Mouse (Mus musculus) CH12.LX (cell line): ENCODE measurements around the gene Hemgn. TPM values are rescaled to one million over a fixed set of nuclear protein-coding genes. Genes with fewer than 3 reads are reported as not detected.

Experiments
- DNase-seq: peaks from one replicate; pipeline ENCODE4 v3.0.0-alpha.2; 2013; ENCODE audit errors: extremely low read depth
- H3K27ac ChIP-seq: 2 replicates; pipeline ENCODE4 v1.5.1; 2012; ENCODE audit warnings: low read depth, mild to moderate bottlenecking, control low read depth, moderate library complexity; ENCODE audit not compliant: insufficient read depth
- H3K27me3 ChIP-seq: replicated peaks from 2 replicates; pipeline ENCODE3; 2012; ENCODE audit warnings: inconsistent platforms
- H3K36me3 ChIP-seq, 2 experiments: replicated peaks in 1 of 2; 2 replicates each; pipeline versions ENCODE3 to v1.6.1; 2012; ENCODE audit warnings: inconsistent platforms in 1 of 2, low read length in 1 of 2, mild to moderate bottlenecking in 1 of 2, mixed read lengths in 1 of 2, moderate library complexity in 1 of 2; ENCODE audit not compliant: control insufficient read depth in 1 of 2, insufficient read depth in 1 of 2
- H3K4me1 ChIP-seq, 2 experiments: 2 replicates each; pipeline ENCODE4 v1.6.1; 2012; ENCODE audit warnings: inconsistent platforms in 1 of 2, moderate library complexity in 1 of 2; ENCODE audit not compliant: insufficient read depth in 2 of 2, control insufficient read depth in 1 of 2
- H3K4me2 ChIP-seq: 2 replicates; pipeline ENCODE4 v1.6.1; 2012; ENCODE audit warnings: low read depth, mild to moderate bottlenecking, control low read depth; ENCODE audit not compliant: poor library complexity, insufficient read depth, severe bottlenecking
- H3K4me3 ChIP-seq, 3 experiments: fragments of 150-350 bp in 1 of 3; sonication (generic) in 1 of 3; replicated peaks in 1 of 3; 2 replicates each; pipeline versions ENCODE3 to v1.5.1; 2011 to 2012; ENCODE audit warnings: low read depth in 2 of 3, low read length in 2 of 3, mild to moderate bottlenecking in 2 of 3, moderate library complexity in 2 of 3, control low read depth in 1 of 3, improper control_type of control experiment in 1 of 3, inconsistent platforms in 1 of 3, mixed read lengths in 1 of 3; ENCODE audit not compliant: poor library complexity in 1 of 3
- H3K79me2 ChIP-seq: replicated peaks from 2 replicates; pipeline ENCODE4 v1.6.1; 2012; ENCODE audit warnings: mild to moderate bottlenecking, moderate library complexity; ENCODE audit not compliant: control insufficient read depth, poor library complexity, insufficient read depth, severe bottlenecking; ENCODE audit errors: extremely low read depth
- H3K9ac ChIP-seq: 2 replicates; pipeline ENCODE4 v1.6.1; 2012; ENCODE audit warnings: low read depth, mild to moderate bottlenecking, control low read depth, moderate library complexity; ENCODE audit not compliant: insufficient read depth
- H3K9me3 ChIP-seq: replicated peaks from 2 replicates; pipeline ENCODE3; 2012; ENCODE audit warnings: low read length, inconsistent platforms, mixed read lengths
- BHLHE40 ChIP-seq: IDR thresholded peaks from 2 replicates; pipeline ENCODE4 v1.6.1; 2011; ENCODE audit warnings: mild to moderate bottlenecking, low read depth, low read length, improper control_type of control experiment
- CHD1 ChIP-seq: IDR thresholded peaks from 2 replicates; pipeline ENCODE4 v1.6.1; 2012; ENCODE audit warnings: low read depth, low read length, improper control_type of control experiment, inconsistent platforms
- CHD2 ChIP-seq: IDR thresholded peaks from 2 replicates; pipeline ENCODE4 v1.6.1; 2011; ENCODE audit warnings: low read length, improper control_type of control experiment
- CTCF ChIP-seq, 2 experiments: IDR thresholded peaks in 1 of 2; conservative IDR thresholded peaks in 1 of 2; 2 replicates each; pipeline ENCODE4 v1.5.1; 2011 to 2012; ENCODE audit warnings: low read depth in 2 of 2, low read length in 2 of 2, improper control_type of control experiment in 1 of 2, inconsistent platforms in 1 of 2, mild to moderate bottlenecking in 1 of 2, moderate library complexity in 1 of 2
- EP300 ChIP-seq: IDR thresholded peaks from 2 replicates; pipeline ENCODE4 v1.6.1; 2011; ENCODE audit warnings: low read length, improper control_type of control experiment
- ETS1 ChIP-seq: conservative IDR thresholded peaks from 2 replicates; pipeline ENCODE4 v1.6.1; 2012; ENCODE audit warnings: low read depth, mild to moderate bottlenecking, inconsistent platforms, low read length, improper control_type of control experiment, moderate library complexity
- IRF4 ChIP-seq: IDR thresholded peaks from 2 replicates; pipeline ENCODE4 v1.6.1; 2014; ENCODE audit warnings: low read depth, mild to moderate bottlenecking, inconsistent platforms, low read length, improper control_type of control experiment
- JUN ChIP-seq: IDR thresholded peaks from 2 replicates; pipeline ENCODE4 v1.6.1; 2011; ENCODE audit warnings: low read depth, mild to moderate bottlenecking, low read length, improper control_type of control experiment, moderate library complexity; ENCODE audit not compliant: insufficient read depth
- JUND ChIP-seq: conservative IDR thresholded peaks from 2 replicates; pipeline ENCODE4 v1.6.1; 2011; ENCODE audit warnings: low read depth, low read length, improper control_type of control experiment
- KAT2A ChIP-seq: IDR thresholded peaks from 2 replicates; pipeline ENCODE4 v1.6.1; 2012; ENCODE audit warnings: low read length, improper control_type of control experiment, inconsistent platforms; ENCODE audit not compliant: insufficient replicate concordance
- PAX5 ChIP-seq: IDR thresholded peaks from 2 replicates; pipeline ENCODE4 v1.6.1; 2012; ENCODE audit warnings: low read length, inconsistent platforms, mixed read lengths
- POLR2A ChIP-seq: IDR thresholded peaks from 2 replicates; pipeline ENCODE4 v1.6.1; 2011; ENCODE audit warnings: low read depth, mild to moderate bottlenecking, improper control_type of control experiment, low read length
- POLR2AphosphoS2 ChIP-seq: IDR thresholded peaks from 2 replicates; pipeline ENCODE4 v1.6.1; 2011; ENCODE audit warnings: low read depth, low read length, improper control_type of control experiment
- RAD21 ChIP-seq: IDR thresholded peaks from 2 replicates; pipeline ENCODE4 v1.6.1; 2011; ENCODE audit warnings: low read depth, mild to moderate bottlenecking, low read length, improper control_type of control experiment, moderate library complexity
- RCOR1 ChIP-seq: conservative IDR thresholded peaks from 2 replicates; pipeline ENCODE4 v1.6.1; 2012; ENCODE audit warnings: low read depth, mild to moderate bottlenecking, inconsistent platforms, low read length, improper control_type of control experiment
- SMC3 ChIP-seq: IDR thresholded peaks from 2 replicates; pipeline ENCODE4 v1.6.1; 2011; ENCODE audit warnings: low read depth, low read length, improper control_type of control experiment
- TBP ChIP-seq: conservative IDR thresholded peaks from 2 replicates; pipeline ENCODE4 v1.6.1; 2011; ENCODE audit warnings: low read depth, low read length, improper control_type of control experiment
- UBTF ChIP-seq: IDR thresholded peaks from 2 replicates; pipeline ENCODE4 v1.6.1; 2012; ENCODE audit warnings: low read depth, mild to moderate bottlenecking, inconsistent platforms, low read length, improper control_type of control experiment, moderate library complexity
- ZC3H11A ChIP-seq: IDR thresholded peaks from 2 replicates; pipeline ENCODE4 v1.6.1; 2012; ENCODE audit warnings: low read depth, mild to moderate bottlenecking, inconsistent platforms, low read length, improper control_type of control experiment
- ZMIZ1 ChIP-seq: IDR thresholded peaks from 2 replicates; pipeline ENCODE4 v1.6.1; 2012; ENCODE audit warnings: low read depth, mild to moderate bottlenecking, inconsistent platforms, low read length, improper control_type of control experiment
- dilution Hi-C: fragments of 300-500 bp; cut with MboI; formaldehyde crosslinking; loops from 2 replicates; pipeline ENCODE4 v1.14.3; 2020; ENCODE audit warnings: low sequenced_read_pairs; ENCODE audit not compliant: extremely low pct_unique_long_range_greater_than_20kb, extremely low pct_ligation_motif_present
- in situ Hi-C: fragments of 300-500 bp; cut with MboI; formaldehyde crosslinking; loops from 3 replicates; pipeline ENCODE4 v1.14.3; 2019; ENCODE audit warnings: low sequenced_read_pairs, low pct_ligation_motif_present, low pct_unique_long_range_greater_than_20kb, mixed read lengths
- polyA plus RNA-seq: library from polyadenylated mRNA; unstranded; fragments of >175 nt; gene quantifications from 2 replicates; pipeline ENCODE4 v1.2.1, GENCODE M21; 2012; ENCODE audit warnings: low read depth; ENCODE audit not compliant: insufficient read length
- total RNA-seq, 2 experiments: library from RNA; depleted of rRNA; stranded (reverse); fragments of 300-350 nt in 1 of 2; fragments of >200 nt in 1 of 2; gene quantifications; 2 replicates each; pipeline ENCODE4 v1.2.3; 2012 to 2014

Hemgn gene
- total and polyA plus RNA-seq, 3 experiments, result not detected

DNA sequence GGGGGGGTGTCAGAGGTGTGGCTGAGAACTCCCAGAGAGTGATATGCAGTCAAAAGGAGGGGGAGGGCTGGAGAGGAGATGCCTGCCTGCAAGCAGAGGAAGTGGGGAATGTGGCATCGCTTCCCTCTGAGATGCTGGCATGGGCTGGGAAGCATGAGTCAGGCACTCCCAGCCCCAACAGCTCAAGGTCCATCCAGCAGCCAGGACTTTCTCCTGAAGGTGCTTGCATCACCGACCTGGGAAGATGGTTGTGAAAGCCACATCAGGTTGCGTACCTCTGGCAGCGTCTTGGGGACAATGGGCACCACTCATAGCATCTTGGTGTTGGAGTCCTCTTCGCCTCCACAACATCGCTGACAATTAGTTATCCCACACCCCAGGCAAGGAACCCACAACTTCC is 42.9 kb downstream of the Hemgn start:
- H3K4me2 ChIP-seq, result no peak overlapping the region
- H3K36me3 ChIP-seq, result peaks cover 4 to 10% of the 10 kb centered on the region in 2 experiments
- H3K4me1 ChIP-seq, result peaks cover 0 to 11% of the 10 kb centered on the region in 2 experiments; a peak in 1 of 4 replicates
- no peak for TF ChIP-seq ZC3H11A
- no peak for TF ChIP-seq CHD1
- TF ChIP-seq ETS1, result no peak
- no peak for TF ChIP-seq KAT2A
- TF ChIP-seq JUND, result no peak
- no peak for TF ChIP-seq IRF4
- TF ChIP-seq TBP, result no peak
- no peak for TF ChIP-seq POLR2A
- no peak for TF ChIP-seq CTCF (conservative IDR thresholded peaks at IDR 0.05 in 1 of 2, IDR thresholded peaks at IDR 0.05 in 1 of 2; ENCODE audit: low read depth in 2 of 2, low read length in 2 of 2)
- TF ChIP-seq RAD21, result no peak
- TF ChIP-seq RCOR1, result no peak
- no peak for TF ChIP-seq PAX5
- no peak for TF ChIP-seq ZMIZ1
- no peak for TF ChIP-seq POLR2AphosphoS2
- TF ChIP-seq SMC3, result no peak
- no peak for TF ChIP-seq CHD2
- no peak for TF ChIP-seq BHLHE40
- TF ChIP-seq JUN, result no peak
- TF ChIP-seq UBTF, result no peak
- dilution Hi-C loops (no loop called here), in situ Hi-C loops (no loop called here)
- H3K9ac ChIP-seq, result no peak overlapping the region
- H3K9me3 ChIP-seq, result no peaks in the 10 kb centered on the region
- no peak overlapping the region for H3K27ac ChIP-seq
- no peak for DNase-seq
- H3K4me3 ChIP-seq, result no peak overlapping the region
- no peaks in the 10 kb centered on the region for H3K27me3 ChIP-seq
- no peaks in the 10 kb centered on the region for H3K79me2 ChIP-seq

DNA sequence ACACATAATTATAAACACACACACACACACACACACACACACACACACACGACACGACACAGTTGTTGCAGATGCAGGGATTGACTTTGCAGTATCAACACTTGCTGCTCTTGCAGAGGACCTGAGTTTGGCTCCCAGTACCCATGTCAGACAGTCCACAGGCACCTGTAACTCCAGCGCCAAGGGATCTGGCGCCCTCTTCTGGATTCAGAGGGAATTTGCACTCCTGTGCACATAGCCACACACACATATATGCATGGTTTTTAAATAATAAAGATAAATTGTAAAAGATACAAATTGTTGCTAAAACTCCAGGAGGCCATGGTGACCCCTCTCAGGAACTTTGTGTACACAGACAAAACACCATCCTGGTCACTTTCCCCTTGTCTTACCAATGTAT is 44.2 kb downstream of the Hemgn start:
- dilution Hi-C loops (no loop called here), in situ Hi-C loops (no loop called here)
- H3K9me3 ChIP-seq, result peaks cover 3% of the 10 kb centered on the region
- no peaks in the 10 kb centered on the region for H3K79me2 ChIP-seq
- no peak overlapping the region for H3K4me2 ChIP-seq
- no peak for DNase-seq
- H3K4me3 ChIP-seq, result no peak overlapping the region
- no peaks in the 10 kb centered on the region for H3K36me3 ChIP-seq
- no peaks in the 10 kb centered on the region for H3K27me3 ChIP-seq
- peaks cover 0 to 3% of the 10 kb centered on the region in 2 experiments; a peak in 1 of 4 replicates for H3K4me1 ChIP-seq
- no peak overlapping the region for H3K9ac ChIP-seq
- no peak overlapping the region for H3K27ac ChIP-seq
- no peak for TF ChIP-seq EP300
- peak; percentile 50 for TF ChIP-seq SMC3
- peak; percentile 56 for TF ChIP-seq RAD21
- TF ChIP-seq CTCF (conservative IDR thresholded peaks at IDR 0.05 in 1 of 2, IDR thresholded peaks at IDR 0.05 in 1 of 2; ENCODE audit: low read depth in 2 of 2, low read length in 2 of 2), result peak; percentile 59 to 65
